Mouse (Mus musculus) forebrain, postnatal 0 days (tissue): ENCODE measurements at regions not wholly inside any gene's neighbourhood (a gene's known extent, or its start where the extent isn't known, plus 50 kb on each side); places are given as distances from the start of the nearest gene placed in this dataset.

ENCODE experiments used
- ATAC-seq: fragments of 200-750 bp; cut with Nextera tagmentation; 2 replicates; pipeline ENCODE4 v1.8.0; 2017; ENCODE audit warnings: mild to moderate bottlenecking, moderate library complexity
- DNase-seq: peaks from one replicate; pipeline ENCODE4 v3.0.0-alpha.2; 2015
- H3K27ac ChIP-seq: fragments of 300-500 bp; sonication (generic); 2 replicates; pipeline ENCODE4 v1.5.1; 2014; ENCODE audit warnings: low read depth, mild to moderate bottlenecking, antibody characterized with exemption, low read length, moderate library complexity, mixed read lengths
- H3K27me3 ChIP-seq: fragments of 300-500 bp; sonication (generic); 2 replicates; pipeline ENCODE4 v1.6.1; 2014; ENCODE audit warnings: mild to moderate bottlenecking, low read length, mixed read lengths; ENCODE audit not compliant: insufficient read depth
- H3K36me3 ChIP-seq: fragments of 300-500 bp; sonication (generic); 2 replicates; pipeline ENCODE4 v1.6.1; 2014; ENCODE audit warnings: mild to moderate bottlenecking, moderate library complexity; ENCODE audit not compliant: insufficient read depth
- H3K4me1 ChIP-seq: fragments of 300-500 bp; sonication (generic); 2 replicates; pipeline ENCODE4 v1.6.1; 2014; ENCODE audit warnings: antibody characterized with exemption; ENCODE audit not compliant: insufficient read depth
- H3K4me2 ChIP-seq: fragments of 300-500 bp; sonication (generic); 2 replicates; pipeline ENCODE4 v1.6.1; 2014; ENCODE audit warnings: low read depth, mild to moderate bottlenecking, moderate library complexity
- H3K4me3 ChIP-seq: fragments of 300-500 bp; sonication (generic); 2 replicates; pipeline ENCODE4 v1.5.1; 2014; ENCODE audit warnings: low read depth, low read length, mixed read lengths
- H3K9ac ChIP-seq: fragments of 300-500 bp; sonication (generic); 2 replicates; pipeline ENCODE4 v1.6.1; 2014; ENCODE audit warnings: mild to moderate bottlenecking
- H3K9me3 ChIP-seq: fragments of 300-500 bp; sonication (generic); 2 replicates; pipeline ENCODE4 v1.6.1; 2016; ENCODE audit warnings: low read length
- CTCF ChIP-seq: sonication (generic); IDR thresholded peaks from 2 replicates; pipeline ENCODE4 v1.5.1; 2016; ENCODE audit warnings: antibody characterized with exemption, control low read depth, low read depth
- WGBS: fragments of 180-500 bp; shearing (Covaris S2); extraction: QIAGEN DNeasy Blood & Tissue Kit; methylation state at CpG from one replicate; pipeline ENCODE4 v1.1.7; 2014; 5-methylcytosine and 5-hydroxymethylcytosine counted together

DNA sequence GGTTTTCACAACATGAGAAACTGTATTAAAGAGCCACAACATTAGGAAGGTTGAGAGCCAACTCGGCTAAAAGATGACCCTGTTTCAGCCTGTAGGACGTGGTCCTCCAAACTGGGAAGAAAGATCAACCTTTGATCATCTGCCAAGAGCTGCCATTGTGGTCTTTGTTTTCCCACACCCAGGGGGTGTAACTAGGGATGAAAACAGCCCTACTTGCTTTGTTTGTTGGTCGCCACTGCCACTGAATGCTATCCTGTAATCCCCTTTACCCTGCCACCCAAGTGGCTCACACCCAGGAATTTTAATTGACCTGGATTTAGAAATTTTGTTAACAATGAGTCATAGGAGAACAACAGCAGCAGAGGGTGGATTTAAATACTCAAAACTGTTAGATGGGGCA is 414.2 kb downstream of the Bcor start:
- Histone ChIP-seq H3K4me1 (no peaks in the 10 kb centered on the region), H3K27ac (no peak overlapping the region), H3K9me3 (no peaks in the 10 kb centered on the region), H3K36me3 (no peaks in the 10 kb centered on the region), H3K4me2 (no peak overlapping the region), H3K27me3 (no peaks in the 10 kb centered on the region), H3K9ac (no peak overlapping the region), H3K4me3 (no peak overlapping the region)
- DNase-seq (peak; percentile 1), ATAC-seq (no peak)
- 20% methylated on average over 3 of the region's 3 CpGs for WGBS
- no peak for TF ChIP-seq CTCF

GRCm38 (mm10) chrX:11747386-11748121 is 412.6 kb downstream of the Bcor start:
- Histone ChIP-seq H3K36me3 (no peaks in the 10 kb centered on the region), H3K9ac (no peak overlapping the region), H3K27me3 (no peaks in the 10 kb centered on the region), H3K27ac (no peak overlapping the region), H3K4me1 (no peaks in the 10 kb centered on the region), H3K9me3 (no peaks in the 10 kb centered on the region), H3K4me3 (no peak overlapping the region), H3K4me2 (no peak overlapping the region)
- no peak for ATAC-seq
- peak; percentile 16 for DNase-seq
- WGBS: 53% methylated on average over 4 of the region's 4 CpGs
- TF ChIP-seq CTCF: no peak

DNA sequence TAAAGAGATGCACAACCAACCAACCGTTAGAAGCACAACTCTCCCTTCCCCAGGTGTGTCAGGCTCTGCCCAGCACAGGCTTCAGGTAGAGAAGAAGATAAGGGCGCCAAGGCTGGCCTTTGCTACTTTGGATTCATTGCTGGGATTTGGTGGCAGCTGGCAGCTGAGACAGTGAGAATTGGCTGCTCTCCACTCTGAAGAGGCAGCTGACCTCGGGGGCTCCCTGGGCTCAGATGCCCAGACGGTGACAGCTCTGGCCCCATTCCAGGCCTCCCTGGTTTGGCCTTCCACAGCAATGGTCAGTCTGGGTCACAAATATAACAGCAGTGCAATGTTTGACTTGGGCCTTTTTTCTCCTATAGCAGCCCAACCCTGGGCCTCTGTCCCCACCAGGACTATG is 411.9 kb downstream of the Bcor start:
- ATAC-seq (no peak), DNase-seq (no peak)
- Histone ChIP-seq H3K4me3 (no peak overlapping the region), H3K9ac (no peak overlapping the region), H3K27me3 (no peaks in the 10 kb centered on the region), H3K36me3 (no peaks in the 10 kb centered on the region), H3K9me3 (no peaks in the 10 kb centered on the region), H3K4me2 (no peak overlapping the region), H3K4me1 (no peaks in the 10 kb centered on the region), H3K27ac (no peak overlapping the region)
- 55% methylated on average over 4 of the region's 4 CpGs for WGBS
- TF ChIP-seq CTCF: no peak

DNA sequence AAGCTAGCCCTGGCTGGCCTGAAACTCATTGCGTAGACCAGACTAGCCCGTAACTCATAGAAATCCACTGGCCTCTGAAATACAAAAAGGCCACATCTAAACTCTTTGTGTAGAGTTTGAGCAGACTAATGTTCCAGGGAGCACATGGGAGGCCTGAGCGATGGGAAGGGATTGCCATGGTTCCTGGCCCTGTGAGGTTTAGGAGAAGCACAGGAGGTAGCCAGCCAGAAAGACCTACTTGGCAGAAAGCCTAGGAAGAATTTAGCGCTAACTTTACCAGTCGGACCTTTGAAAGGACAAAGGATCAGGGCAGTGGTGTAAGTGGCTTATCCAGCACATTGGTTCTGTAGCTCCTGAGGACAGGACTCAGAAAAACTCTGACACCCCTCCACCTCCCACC is 407.6 kb downstream of the Bcor start:
- peak; percentile 2 for DNase-seq
- no peaks in the 10 kb centered on the region for H3K27me3 ChIP-seq
- H3K36me3 ChIP-seq: no peaks in the 10 kb centered on the region
- peak; percentile 55; the same call in 1 of the 2 replicates for ATAC-seq
- H3K27ac ChIP-seq: no peak overlapping the region
- H3K9me3 ChIP-seq: no peaks in the 10 kb centered on the region
- no peak overlapping the region for H3K4me3 ChIP-seq
- H3K9ac ChIP-seq: no peak overlapping the region
- no peaks in the 10 kb centered on the region for H3K4me1 ChIP-seq
- 64% methylated on average over 5 of the region's 5 CpGs for WGBS
- H3K4me2 ChIP-seq: no peak overlapping the region
- TF ChIP-seq CTCF: no peak

- no peak for ATAC-seq
- no peaks in the 10 kb centered on the region for H3K9me3 ChIP-seq
- TF ChIP-seq CTCF: no peak
- no peak overlapping the region for H3K27ac ChIP-seq
- no peaks in the 10 kb centered on the region for H3K27me3 ChIP-seq
- no peak overlapping the region for H3K9ac ChIP-seq
- H3K4me3 ChIP-seq: no peak overlapping the region
- H3K4me1 ChIP-seq: no peaks in the 10 kb centered on the region
- H3K36me3 ChIP-seq: no peaks in the 10 kb centered on the region
- 36% methylated on average over 13 of the region's 13 CpGs for WGBS
- peak; percentile 9 for DNase-seq
- H3K4me2 ChIP-seq: no peak overlapping the region
Measured at GRCm38 (mm10) chrX:11752973-11753590, 407.1 kb downstream of the Bcor start.

DNA sequence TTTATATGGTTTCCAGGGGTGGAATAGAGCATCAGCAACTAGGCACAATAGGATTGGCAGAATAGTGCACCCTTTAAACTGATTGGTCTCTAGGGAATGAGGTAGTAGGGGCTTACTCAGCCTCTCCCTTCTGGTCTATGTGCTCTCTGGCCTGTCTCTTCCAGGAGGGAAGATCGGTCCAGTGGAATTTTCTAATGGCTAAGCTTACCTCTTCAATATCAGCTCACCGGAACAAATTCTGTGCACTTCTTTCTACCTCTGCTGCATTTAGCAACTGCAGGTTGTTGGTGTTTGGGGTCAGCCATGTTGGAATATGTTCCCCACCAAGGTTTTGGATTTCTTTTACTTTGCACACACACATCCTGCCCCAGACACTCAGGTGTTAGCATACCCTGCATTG is 405.1 kb downstream of the Bcor start:
- DNase-seq: no peak
- H3K4me2 ChIP-seq: no peak overlapping the region
- no peak for TF ChIP-seq CTCF
- H3K27ac ChIP-seq: no peak overlapping the region
- H3K4me3 ChIP-seq: no peak overlapping the region
- WGBS: 95% methylated on average over 2 of the region's 2 CpGs
- H3K27me3 ChIP-seq: no peaks in the 10 kb centered on the region
- ATAC-seq: no peak
- no peaks in the 10 kb centered on the region for H3K36me3 ChIP-seq
- no peak overlapping the region for H3K9ac ChIP-seq
- no peaks in the 10 kb centered on the region for H3K4me1 ChIP-seq
- H3K9me3 ChIP-seq: no peaks in the 10 kb centered on the region

GRCm38 (mm10) chrX:11763351-11764082 is 396.6 kb downstream of the Bcor start:
- TF ChIP-seq CTCF: no peak
- Histone ChIP-seq H3K9ac (no peak overlapping the region), H3K36me3 (no peaks in the 10 kb centered on the region), H3K4me3 (no peak overlapping the region), H3K27ac (no peak overlapping the region), H3K4me1 (no peaks in the 10 kb centered on the region), H3K9me3 (no peaks in the 10 kb centered on the region), H3K27me3 (no peaks in the 10 kb centered on the region), H3K4me2 (no peak overlapping the region)
- ATAC-seq (peak; percentile 71), DNase-seq (peak; percentile 32)
- 58% methylated on average over 17 of the region's 17 CpGs for WGBS
